ENCODE assay signal across 16 mouse cellular contexts in genomic region chr7:6878202-6878601, GRCm38 (mm10).
DNase-seq lines count a peak whose midpoint lies in the region; ATAC-seq lines count a peak whose summit lies in the region.
"Had no signal": no experiment of that assay in that cellular context is flagged by ENCODE, and none has a peak within 500 bp of the region (broad histone marks: within the 10 kb centered on the region; RNA-seq: fewer than 3 reads in every experiment).

No protein-coding gene starts in this region.

- H3K4me1 ChIP-seq in kidney, embryonic 16.5 days (ENCODE audit: insufficient read depth, low read length): no peaks in the 10 kb centered on the region
- no peaks in the 10 kb centered on the region for H3K4me1 ChIP-seq in liver, embryonic 13.5 days (replicated peaks)
- H3K4me1 ChIP-seq: forebrain, embryonic 13.5 days had no signal

- intact Hi-C loops in heart, postnatal 36 days (cut with DNase I): no loop called here

- no peaks in the 10 kb centered on the region for H3K9me3 ChIP-seq in kidney, embryonic 16.5 days (ENCODE audit: low read length)
- H3K9me3 ChIP-seq in liver, embryonic 13.5 days (replicated peaks): no peaks in the 10 kb centered on the region
- H3K9me3 ChIP-seq: embryonic facial prominence, embryonic 10.5 days; forebrain, embryonic 13.5 days; heart, embryonic 12.5 days had no signal

- no peak overlapping the region for H3K4me3 ChIP-seq in kidney, embryonic 16.5 days (ENCODE audit: low read length)
- H3K4me3 ChIP-seq in liver, embryonic 13.5 days (replicated peaks): no peak overlapping the region
- H3K4me3 ChIP-seq: embryonic facial prominence, embryonic 10.5 days; forebrain, embryonic 13.5 days; heart, embryonic 12.5 days had no signal

- no peak overlapping the region for H3K4me2 ChIP-seq in kidney, embryonic 16.5 days (replicated peaks; ENCODE audit: low read depth, low read length)
- no peak overlapping the region for H3K4me2 ChIP-seq in liver, embryonic 13.5 days
- H3K4me2 ChIP-seq: forebrain, embryonic 13.5 days; heart, embryonic 12.5 days had no signal

- DNase-seq in heart, adult 11 months: peak; percentile 46
- DNase-seq in heart, postnatal 36 days: no peak
- no peak for DNase-seq in kidney, postnatal 14 days
- no peak for DNase-seq in liver, embryonic 13.5 days
- DNase-seq in liver: no peak
- peak; percentile 18 for DNase-seq in right cerebral cortex, postnatal 14 days
- DNase-seq in right cerebral cortex, postnatal 4 days: no peak
- DNase-seq: adrenal gland, postnatal 10 days; cerebellum, adult 11-12 months; cerebellum, adult 9-11 months; forebrain, postnatal 0 days; gastrocnemius, postnatal 14 days had no signal

- no peak overlapping the region for H3K9ac ChIP-seq in kidney, embryonic 16.5 days (replicated peaks; ENCODE audit: low read length)
- H3K9ac ChIP-seq in liver, embryonic 13.5 days: no peak overlapping the region
- H3K9ac ChIP-seq: forebrain, embryonic 13.5 days; forebrain, postnatal 0 days; heart, embryonic 12.5 days had no signal

- WGBS in kidney, embryonic 16.5 days: 61% methylated on average over 1 of the region's 1 CpGs
- 27% methylated on average over 1 of the region's 1 CpGs for WGBS in liver, embryonic 13.5 days (ENCODE audit: insufficient replicate concordance)

- 0 out of 2 replicates have a peak, but pooled peaks have one; percentile 12 for ATAC-seq in kidney, embryonic 16.5 days (ENCODE audit: low FRiP score, low TSS enrichment)
- ATAC-seq in liver, embryonic 13.5 days (ENCODE audit: low read depth): 0 out of 2 replicates have a peak, but pooled peaks have one; percentile 18
- ATAC-seq: forebrain, embryonic 13.5 days; forebrain, postnatal 0 days had no signal

- no peaks in the 10 kb centered on the region for H3K27me3 ChIP-seq in kidney, embryonic 16.5 days (ENCODE audit: insufficient read depth, low read length)
- no peaks in the 10 kb centered on the region for H3K27me3 ChIP-seq in liver, embryonic 13.5 days
- H3K27me3 ChIP-seq: forebrain, embryonic 13.5 days; heart, embryonic 12.5 days had no signal

- H3K27ac ChIP-seq in kidney, embryonic 16.5 days (ENCODE audit: low read length): no peak overlapping the region
- H3K27ac ChIP-seq in liver, embryonic 13.5 days: no peak overlapping the region
- H3K27ac ChIP-seq: embryonic facial prominence, embryonic 10.5 days; forebrain, embryonic 13.5 days had no signal

- H3K36me3 ChIP-seq in kidney, embryonic 16.5 days (ENCODE audit: insufficient read depth, low read length): no peaks in the 10 kb centered on the region
- no peaks in the 10 kb centered on the region for H3K36me3 ChIP-seq in liver, embryonic 13.5 days
- H3K36me3 ChIP-seq: embryonic facial prominence, embryonic 10.5 days; heart, embryonic 12.5 days had no signal

Comparison
In these comparisons a context has a peak if more than half of its experiments do, and no peak if none do; other contexts are left out.
1. DNase-seq: peak in heart, adult 11 months (single experiment) and right cerebral cortex, postnatal 14 days (single experiment); none in heart, postnatal 36 days (0 of 2), kidney, postnatal 14 days (single experiment), liver, embryonic 13.5 days (single experiment), liver (single experiment) and right cerebral cortex, postnatal 4 days (single experiment).